Mouse (Mus musculus): ENCODE results near the gene Hs1bp3. TPM values are rescaled to one million over a fixed set of nuclear protein-coding genes. Genes with fewer than 3 reads are reported as not detected.

Hs1bp3 gene
- total and polyA plus RNA-seq, 2 experiments from 2014 or later = 3.8 to 5.5 TPM

DNA sequence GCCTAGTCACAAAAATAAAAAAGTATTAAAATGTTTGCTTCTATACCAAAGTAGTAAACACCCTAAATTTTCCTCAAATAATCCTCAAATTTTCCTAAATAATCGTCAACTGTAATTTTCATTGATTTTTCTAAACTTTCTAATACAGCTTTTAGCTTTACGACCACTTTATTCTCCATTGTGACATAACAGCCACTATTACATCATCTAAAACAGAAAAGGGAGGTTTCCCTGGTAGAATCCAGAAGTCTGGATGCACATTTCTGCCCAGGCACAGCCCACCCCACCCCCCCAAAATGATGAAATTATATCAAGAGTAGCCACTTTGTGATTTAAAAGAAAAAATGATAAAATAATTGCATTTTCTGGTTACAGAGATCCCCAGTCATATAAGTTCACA lies 17.1 kb upstream of the Hs1bp3 start:
- 81% methylated on average over 2 of the region's 2 CpGs for WGBS
- Histone ChIP-seq H3K36me3 (ENCODE audit: insufficient read depth, low read length) (no peaks in the 10 kb centered on the region), H3K27me3 (ENCODE audit: insufficient read depth, low read length) (peaks cover 43% of the 10 kb centered on the region), H3K9me3 (ENCODE audit: low read length) (no peaks in the 10 kb centered on the region), H3K4me2 (ENCODE audit: low read depth, low read length) (no peak overlapping the region), H3K4me3 (ENCODE audit: low read length) (no peak overlapping the region), H3K9ac (replicated peaks; ENCODE audit: low read length) (no peak overlapping the region), H3K27ac (no peak overlapping the region), H3K4me1 (ENCODE audit: insufficient read depth, low read length) (peaks cover 4% of the 10 kb centered on the region; the same call in 1 of the 2 replicates)
- no peak for TF ChIP-seq CTCF (IDR thresholded peaks at IDR 0.05; ENCODE audit: low read depth)
- DNase-seq (ENCODE audit: low spot score) (no peak), ATAC-seq (no peak)

- Histone ChIP-seq H3K36me3 (ENCODE audit: insufficient read depth, low read length) (no peaks in the 10 kb centered on the region), H3K4me1 (ENCODE audit: insufficient read depth, low read length) (0 out of 2 replicates have a peak, but pooled peaks cover 3% of the 10 kb centered on the region), H3K27ac (no peak overlapping the region), H3K4me3 (ENCODE audit: low read length) (peak overlapping the region; percentile 34), H3K9me3 (ENCODE audit: low read length) (no peaks in the 10 kb centered on the region), H3K27me3 (ENCODE audit: insufficient read depth, low read length) (peaks cover 53% of the 10 kb centered on the region), H3K9ac (replicated peaks; ENCODE audit: low read length) (no peak overlapping the region), H3K4me2 (ENCODE audit: low read depth, low read length) (peak overlapping the region; percentile 55)
- TF ChIP-seq CTCF (IDR thresholded peaks at IDR 0.05; ENCODE audit: low read depth) = no peak
- DNase-seq (ENCODE audit: low spot score) = no peak
- no peak for ATAC-seq
- 7% methylated on average over 34 of the region's 34 CpGs for WGBS
Observed at GRCm38 (mm10) chr12:8297586-8298214, 15.5 kb upstream of the Hs1bp3 start.

DNA sequence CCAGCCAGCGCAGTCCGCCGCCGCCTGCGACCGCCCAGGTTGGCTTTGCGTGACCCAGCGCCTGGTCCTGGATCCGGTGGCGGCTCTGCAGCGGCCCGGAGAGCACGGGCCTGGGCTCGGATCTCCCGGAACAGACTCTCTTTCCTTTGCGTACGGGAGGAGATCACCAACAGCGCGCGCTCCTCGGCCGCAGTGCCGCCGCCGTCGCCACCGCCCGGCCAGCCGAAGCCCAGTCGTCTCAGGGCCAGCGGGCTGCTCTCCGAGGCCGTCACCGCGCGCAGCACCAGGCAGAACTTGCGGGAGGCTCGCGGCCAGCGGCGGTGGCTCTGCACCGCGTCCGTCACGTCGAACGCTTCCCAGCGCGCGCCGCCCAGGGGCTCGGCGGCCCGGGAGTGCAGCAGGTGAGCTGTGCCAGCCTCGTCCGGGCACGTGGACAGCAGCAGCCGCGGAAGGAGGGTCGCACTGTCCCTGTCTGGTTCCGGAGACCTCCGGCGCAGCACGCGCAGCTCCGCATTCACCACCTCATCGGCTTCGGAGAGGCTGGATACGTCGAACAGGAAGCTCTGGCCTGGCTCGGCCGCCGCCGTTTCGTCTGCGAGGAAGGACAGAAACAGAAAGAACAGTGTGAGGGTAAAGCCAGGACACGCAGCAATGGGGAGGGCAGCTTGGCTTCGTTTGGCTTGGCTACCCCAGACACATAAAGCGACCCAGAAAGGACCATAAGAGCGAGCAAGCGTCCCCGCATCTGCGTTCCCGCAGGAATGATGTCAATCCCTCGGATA lies 14.7 kb upstream of the Hs1bp3 start:
- H3K4me3 ChIP-seq (ENCODE audit: low read length) = peak overlapping the region; percentile 34
- H3K4me2 ChIP-seq (ENCODE audit: low read depth, low read length) = peak overlapping the region; percentile 55
- no peak overlapping the region for H3K9ac ChIP-seq (replicated peaks; ENCODE audit: low read length)
- H3K4me1 ChIP-seq (ENCODE audit: insufficient read depth, low read length) = 0 out of 2 replicates have a peak, but pooled peaks cover 3% of the 10 kb centered on the region
- H3K36me3 ChIP-seq (ENCODE audit: insufficient read depth, low read length) = no peaks in the 10 kb centered on the region
- no peak overlapping the region for H3K27ac ChIP-seq
- 2% methylated on average over 71 of the region's 85 CpGs for WGBS
- peaks cover 62% of the 10 kb centered on the region for H3K27me3 ChIP-seq (ENCODE audit: insufficient read depth, low read length)
- H3K9me3 ChIP-seq (ENCODE audit: low read length) = no peaks in the 10 kb centered on the region
- no peak for DNase-seq (ENCODE audit: low spot score)
- no peak for TF ChIP-seq CTCF (IDR thresholded peaks at IDR 0.05; ENCODE audit: low read depth)
- ATAC-seq = 0 out of 2 replicates have a peak, but pooled peaks have one; percentile 3

- 4% methylated on average over 34 of the region's 34 CpGs for WGBS
- Histone ChIP-seq H3K4me2 (ENCODE audit: low read depth, low read length) (0 out of 2 replicates have a peak overlapping the region, but pooled peaks have one; percentile 3), H3K4me1 (ENCODE audit: insufficient read depth, low read length) (0 out of 2 replicates have a peak, but pooled peaks cover 3% of the 10 kb centered on the region), H3K4me3 (ENCODE audit: low read length) (no peak overlapping the region), H3K36me3 (ENCODE audit: insufficient read depth, low read length) (no peaks in the 10 kb centered on the region), H3K9me3 (ENCODE audit: low read length) (no peaks in the 10 kb centered on the region), H3K27me3 (ENCODE audit: insufficient read depth, low read length) (peaks cover 63% of the 10 kb centered on the region), H3K9ac (replicated peaks; ENCODE audit: low read length) (no peak overlapping the region), H3K27ac (no peak overlapping the region)
- ATAC-seq = no peak
- no peak for TF ChIP-seq CTCF (IDR thresholded peaks at IDR 0.05; ENCODE audit: low read depth)
- no peak for DNase-seq (ENCODE audit: low spot score)
Observed at GRCm38 (mm10) chr12:8299143-8300110, 13.8 kb upstream of the Hs1bp3 start.

DNA sequence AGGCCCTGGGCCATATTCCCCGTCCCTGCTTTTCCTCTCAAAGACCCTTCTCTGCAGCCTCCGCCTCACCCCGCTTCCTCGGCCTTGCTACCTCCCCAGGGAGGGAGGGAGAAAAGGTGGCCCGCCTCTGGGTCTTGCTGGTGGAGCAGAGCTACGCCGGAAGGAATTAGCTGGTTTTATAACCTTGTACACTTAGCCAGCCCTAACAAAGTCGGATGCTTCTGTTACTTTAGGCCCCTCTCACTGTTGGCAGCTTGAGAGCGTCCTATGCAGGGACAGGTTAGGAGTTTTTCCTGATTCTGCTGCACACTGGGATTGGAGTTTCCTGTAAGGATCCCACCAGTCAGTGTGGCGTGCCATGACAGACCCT lies 13.1 kb upstream of the Hs1bp3 start:
- 27% methylated on average over 10 of the region's 10 CpGs for WGBS
- DNase-seq (ENCODE audit: low spot score) = no peak
- Histone ChIP-seq H3K4me3 (ENCODE audit: low read length) (no peak overlapping the region), H3K9me3 (ENCODE audit: low read length) (no peaks in the 10 kb centered on the region), H3K4me2 (ENCODE audit: low read depth, low read length) (no peak overlapping the region), H3K36me3 (ENCODE audit: insufficient read depth, low read length) (no peaks in the 10 kb centered on the region), H3K27me3 (ENCODE audit: insufficient read depth, low read length) (peaks cover 65% of the 10 kb centered on the region), H3K9ac (replicated peaks; ENCODE audit: low read length) (no peak overlapping the region), H3K4me1 (ENCODE audit: insufficient read depth, low read length) (0 out of 2 replicates have a peak, but pooled peaks cover 3% of the 10 kb centered on the region), H3K27ac (no peak overlapping the region)
- ATAC-seq = no peak
- no peak for TF ChIP-seq CTCF (IDR thresholded peaks at IDR 0.05; ENCODE audit: low read depth)

DNA sequence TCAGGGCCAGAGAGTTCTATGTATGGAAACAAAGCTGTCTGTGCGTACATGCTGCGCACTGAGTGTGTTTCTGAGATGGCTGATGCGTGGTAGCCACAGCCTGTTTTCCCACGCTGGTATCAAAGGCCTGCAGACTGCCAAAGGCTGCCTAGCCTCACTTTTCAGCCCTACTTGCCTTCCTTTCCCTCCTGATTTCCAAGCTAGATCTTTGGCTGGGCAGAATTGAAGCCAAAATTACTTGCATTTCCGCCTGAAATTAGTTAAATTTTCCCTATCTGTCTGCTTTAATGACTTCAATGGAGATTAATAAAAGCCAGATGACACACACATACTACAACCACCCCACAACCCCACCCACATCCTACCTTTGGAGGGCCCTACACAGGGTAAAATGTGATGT lies 12.7 kb upstream of the Hs1bp3 start:
- Histone ChIP-seq H3K27me3 (ENCODE audit: insufficient read depth, low read length) (peaks cover 70% of the 10 kb centered on the region), H3K27ac (no peak overlapping the region), H3K9me3 (ENCODE audit: low read length) (no peaks in the 10 kb centered on the region), H3K36me3 (ENCODE audit: insufficient read depth, low read length) (no peaks in the 10 kb centered on the region), H3K4me2 (ENCODE audit: low read depth, low read length) (no peak overlapping the region), H3K9ac (replicated peaks; ENCODE audit: low read length) (no peak overlapping the region), H3K4me3 (ENCODE audit: low read length) (no peak overlapping the region), H3K4me1 (ENCODE audit: insufficient read depth, low read length) (0 out of 2 replicates have a peak, but pooled peaks cover 3% of the 10 kb centered on the region)
- DNase-seq (ENCODE audit: low spot score) = no peak
- no peak for TF ChIP-seq CTCF (IDR thresholded peaks at IDR 0.05; ENCODE audit: low read depth)
- ATAC-seq = no peak
- 48% methylated on average over 5 of the region's 5 CpGs for WGBS

Data from hindbrain, postnatal 0 days (tissue).